Mouse (Mus musculus) midbrain, embryonic 16.5 days (tissue): ENCODE measurements around the gene Pdk3. TPM values are rescaled to one million over a fixed set of nuclear protein-coding genes. Genes with fewer than 3 reads are reported as not detected.

Experiments used
- ATAC-seq: fragments of 200-750 bp; cut with Nextera tagmentation; 2 replicates; pipeline ENCODE4 v1.8.0; 2017; ENCODE audit warnings: moderate TSS enrichment
- H3K27ac ChIP-seq: fragments of 300-500 bp; sonication (generic); 2 replicates; pipeline ENCODE4 v1.5.1; 2014; ENCODE audit warnings: mild to moderate bottlenecking, low read length, mixed read lengths
- H3K27me3 ChIP-seq: fragments of 300-500 bp; sonication (generic); 2 replicates; pipeline ENCODE4 v1.6.1; 2014; ENCODE audit warnings: low read depth, low read length, mixed read lengths; ENCODE audit not compliant: control insufficient read depth, insufficient read depth
- H3K36me3 ChIP-seq: fragments of 300-500 bp; sonication (generic); 2 replicates; pipeline ENCODE4 v1.6.1; 2014; ENCODE audit warnings: mild to moderate bottlenecking, low read length, moderate library complexity, mixed read lengths; ENCODE audit not compliant: control insufficient read depth, insufficient read depth
- H3K4me1 ChIP-seq: fragments of 300-500 bp; sonication (generic); 2 replicates; pipeline ENCODE4 v1.6.1; 2014; ENCODE audit warnings: mild to moderate bottlenecking, low read length, mixed read lengths; ENCODE audit not compliant: control insufficient read depth, insufficient read depth
- H3K4me2 ChIP-seq: fragments of 300-500 bp; sonication (generic); 2 replicates; pipeline ENCODE4 v1.6.1; 2014; ENCODE audit warnings: mild to moderate bottlenecking, low read length, mixed read lengths
- H3K4me3 ChIP-seq: fragments of 300-500 bp; sonication (generic); 2 replicates; pipeline ENCODE4 v1.5.1; 2014; ENCODE audit warnings: low read depth, mild to moderate bottlenecking, low read length, moderate library complexity, mixed read lengths
- H3K9ac ChIP-seq: fragments of 300-500 bp; sonication (generic); 2 replicates; pipeline ENCODE4 v1.6.1; 2014; ENCODE audit warnings: low read depth, low read length, mixed read lengths
- H3K9me3 ChIP-seq: fragments of 300-500 bp; sonication (generic); replicated peaks from 2 replicates; pipeline ENCODE4 v1.6.1; 2014; ENCODE audit warnings: mild to moderate bottlenecking, low read length, mixed read lengths; ENCODE audit not compliant: control insufficient read depth, poor library complexity, severe bottlenecking
- WGBS: fragments of 180-500 bp; shearing (Covaris S2); extraction: QIAGEN DNeasy Blood & Tissue Kit; methylation state at CpG from one replicate; pipeline ENCODE4 v1.1.7; 2014; 5-methylcytosine and 5-hydroxymethylcytosine counted together
- polyA plus RNA-seq: library from polyadenylated mRNA; unstranded; fragments of >200 nt; fragmentation: Nextera tagmentation; extraction: Ambion mirVana; gene quantifications from 2 replicates; pipeline ENCODE4 v1.2.1, GENCODE M21; 2015

Gene Pdk3
- 17.9 and 20.7 TPM in 2 replicates for polyA plus RNA-seq

- ATAC-seq, result peak; percentile 99
- H3K9ac ChIP-seq, result peak within 1 kb of the TSS; percentile 75
- H3K4me3 ChIP-seq, result peak within 1 kb of the TSS; percentile 57
- no peaks in the 10 kb centered on the region; the same call in 1 of the 2 replicates for H3K9me3 ChIP-seq
- H3K36me3 ChIP-seq, result no peaks in the 10 kb centered on the region
- WGBS, result 27% methylated on average over 52 of the region's 68 CpGs
- no peaks in the 10 kb centered on the region; the same call in 1 of the 2 replicates for H3K27me3 ChIP-seq
- H3K27ac ChIP-seq, result peak within 1 kb of the TSS; percentile 76
- H3K4me1 ChIP-seq, result peaks cover 2% of the 10 kb centered on the region; the same call in 1 of the 2 replicates
- peak within 1 kb of the TSS; percentile 69 for H3K4me2 ChIP-seq
Observed at GRCm38 (mm10) chrX:93831561-93832336, at the start of gene Pdk3. TSS of gene Pdk3 (minus strand) at chrX:93832201.

DNA sequence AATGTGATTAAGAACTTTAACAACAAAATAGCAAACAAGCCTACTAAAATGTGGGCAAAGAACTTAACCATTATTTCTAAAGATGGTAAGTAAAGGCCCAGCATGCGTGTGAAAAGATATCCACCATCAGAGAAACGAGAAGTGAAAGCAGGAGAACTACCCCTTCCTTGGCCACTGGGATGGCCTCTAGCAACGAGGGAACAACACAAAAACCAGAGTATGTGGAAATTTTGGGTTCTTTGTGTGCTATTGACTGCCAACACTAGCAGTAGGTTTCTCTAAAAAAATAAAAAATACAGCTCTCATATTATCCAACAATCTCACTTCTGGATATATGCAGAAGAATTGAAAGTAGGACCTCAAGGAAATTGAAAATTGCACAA lies 45.6 kb upstream of the Pdk3 start:
- Histone ChIP-seq H3K4me2 (no peak overlapping the region), H3K36me3 (no peaks in the 10 kb centered on the region), H3K9ac (no peak overlapping the region), H3K4me3 (no peak overlapping the region), H3K27ac (no peak overlapping the region), H3K4me1 (no peaks in the 10 kb centered on the region), H3K27me3 (no peaks in the 10 kb centered on the region), H3K9me3 (no peaks in the 10 kb centered on the region)
- no peak for ATAC-seq
- 79% methylated on average over 3 of the region's 3 CpGs for WGBS

DNA sequence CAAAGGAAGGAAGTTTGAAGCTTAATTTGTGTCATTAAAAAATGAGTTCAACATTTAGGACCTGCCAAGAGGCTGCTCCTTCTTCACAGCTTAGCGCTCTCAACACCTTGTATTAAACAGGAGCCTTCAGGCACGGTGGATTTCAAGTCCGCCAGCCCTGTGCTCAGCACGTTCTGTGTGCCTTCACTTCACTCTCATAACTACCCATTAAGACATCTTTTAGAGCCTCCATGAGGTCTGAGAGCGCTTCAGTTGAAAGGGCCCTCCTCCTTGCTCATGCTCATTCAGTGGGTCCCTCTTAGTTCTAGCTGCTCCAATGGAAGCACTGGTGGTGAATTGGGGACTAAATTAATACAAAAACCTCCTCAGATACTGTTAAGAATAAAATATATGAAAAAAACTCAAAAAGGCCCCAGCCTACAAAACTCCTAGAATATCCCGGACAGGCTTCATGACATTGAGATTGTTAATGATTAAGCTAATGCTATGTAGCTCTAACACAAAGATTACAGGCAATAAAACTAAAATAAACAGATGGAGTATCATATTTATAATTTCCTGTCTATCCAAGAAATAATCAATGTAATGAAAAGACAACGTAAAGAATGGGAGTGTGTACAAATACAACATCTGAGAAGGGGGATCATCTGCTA lies 45.1 kb upstream of the Pdk3 start:
- ATAC-seq, result no peak
- no peaks in the 10 kb centered on the region for H3K9me3 ChIP-seq
- no peak overlapping the region for H3K9ac ChIP-seq
- no peak overlapping the region for H3K4me2 ChIP-seq
- H3K4me1 ChIP-seq, result no peaks in the 10 kb centered on the region
- H3K27ac ChIP-seq, result no peak overlapping the region
- 82% methylated on average over 7 of the region's 7 CpGs for WGBS
- H3K36me3 ChIP-seq, result no peaks in the 10 kb centered on the region
- no peak overlapping the region for H3K4me3 ChIP-seq
- H3K27me3 ChIP-seq, result no peaks in the 10 kb centered on the region

GRCm38 (mm10) chrX:93863393-93863792 lies 31.4 kb upstream of the Pdk3 start:
- ATAC-seq, result no peak

GRCm38 (mm10) chrX:93862525-93863086 lies 30.6 kb upstream of the Pdk3 start:
- Histone ChIP-seq H3K4me1 (no peaks in the 10 kb centered on the region), H3K9ac (no peak overlapping the region), H3K9me3 (no peaks in the 10 kb centered on the region), H3K36me3 (no peaks in the 10 kb centered on the region), H3K4me3 (no peak overlapping the region), H3K4me2 (no peak overlapping the region), H3K27me3 (no peaks in the 10 kb centered on the region), H3K27ac (no peak overlapping the region)
- 0 out of 2 replicates have a peak, but pooled peaks have one; percentile 36 for ATAC-seq
- WGBS, result 82% methylated on average over 4 of the region's 4 CpGs

More at GRCm38 (mm10) chrX:93863393-93863792, 31.4 kb upstream of the Pdk3 start:
- Histone ChIP-seq H3K9ac (no peak overlapping the region), H3K9me3 (no peaks in the 10 kb centered on the region), H3K4me3 (no peak overlapping the region), H3K36me3 (no peaks in the 10 kb centered on the region), H3K4me2 (no peak overlapping the region), H3K4me1 (no peaks in the 10 kb centered on the region), H3K27me3 (no peaks in the 10 kb centered on the region), H3K27ac (no peak overlapping the region)
- WGBS, result 59% methylated on average over 2 of the region's 2 CpGs

DNA sequence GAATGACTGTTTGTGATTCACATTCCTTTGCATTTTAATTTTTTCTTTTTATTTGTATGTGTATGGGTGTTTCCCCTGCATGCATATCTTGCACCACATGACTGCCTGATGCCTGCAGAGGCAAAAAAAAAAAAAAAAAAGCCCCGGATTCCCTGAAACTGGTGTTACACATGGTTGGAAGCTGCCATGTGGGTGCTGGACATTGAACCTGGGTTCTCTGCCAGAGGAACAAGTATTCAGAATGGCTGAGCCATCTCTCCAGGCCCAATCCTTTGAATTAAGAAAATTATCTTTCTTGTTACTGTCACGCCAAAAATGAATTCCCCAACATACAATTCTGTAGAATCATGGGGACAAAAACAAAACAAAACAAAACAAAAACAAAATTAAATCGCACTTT lies 25.8 kb upstream of the Pdk3 start:
- Histone ChIP-seq H3K9me3 (no peaks in the 10 kb centered on the region), H3K9ac (no peak overlapping the region), H3K36me3 (no peaks in the 10 kb centered on the region), H3K4me3 (no peak overlapping the region), H3K27me3 (no peaks in the 10 kb centered on the region), H3K4me1 (no peaks in the 10 kb centered on the region), H3K27ac (no peak overlapping the region), H3K4me2 (no peak overlapping the region)
- WGBS, result 83% methylated on average over 3 of the region's 3 CpGs
- ATAC-seq, result no peak

- 35% methylated on average over 14 of the region's 14 CpGs for WGBS
- ATAC-seq, result peak; percentile 27; the same call in 1 of the 2 replicates
- no peaks in the 10 kb centered on the region; the same call in 1 of the 2 replicates for H3K27me3 ChIP-seq
Observed at GRCm38 (mm10) chrX:93832337-93832884, 410 bp upstream of the Pdk3 start.

GRCm38 (mm10) chrX:93825787-93826186 lies 6.2 kb downstream of the Pdk3 start:
- H3K4me1 ChIP-seq, result no peaks in the 10 kb centered on the region
- no peak overlapping the region for H3K4me3 ChIP-seq
- 81% methylated on average over 2 of the region's 2 CpGs for WGBS
- no peak for ATAC-seq
- no peaks in the 10 kb centered on the region for H3K27me3 ChIP-seq
- H3K4me2 ChIP-seq, result no peak overlapping the region
- no peak overlapping the region for H3K27ac ChIP-seq
- no peaks in the 10 kb centered on the region for H3K36me3 ChIP-seq
- no peak overlapping the region for H3K9ac ChIP-seq
- H3K9me3 ChIP-seq, result no peaks in the 10 kb centered on the region

More at GRCm38 (mm10) chrX:93832337-93832884, 410 bp upstream of the Pdk3 start:
- H3K4me3 ChIP-seq, result peak overlapping the region; percentile 57
- peaks cover 2% of the 10 kb centered on the region; the same call in 1 of the 2 replicates for H3K4me1 ChIP-seq
- H3K9ac ChIP-seq, result peak overlapping the region; percentile 63
- H3K36me3 ChIP-seq, result no peaks in the 10 kb centered on the region
- H3K9me3 ChIP-seq, result no peaks in the 10 kb centered on the region; the same call in 1 of the 2 replicates
- peak overlapping the region; percentile 76 for H3K27ac ChIP-seq
- H3K4me2 ChIP-seq, result peak overlapping the region; percentile 59
